Mouse (Mus musculus) erythroblast, embryonic 14.5 days (primary cell): ENCODE results near the gene Fzd9.

ENCODE experiments used
- GATA1 ChIP-seq: IDR thresholded peaks from 2 replicates; pipeline ENCODE4 v1.6.1; 2012; ENCODE audit warnings: low read length, inconsistent platforms, mixed read lengths
- TAL1 ChIP-seq: IDR thresholded peaks from 3 replicates; pipeline ENCODE4 v1.6.1; 2012; ENCODE audit warnings: low read length, inconsistent platforms, mixed read lengths

DNA sequence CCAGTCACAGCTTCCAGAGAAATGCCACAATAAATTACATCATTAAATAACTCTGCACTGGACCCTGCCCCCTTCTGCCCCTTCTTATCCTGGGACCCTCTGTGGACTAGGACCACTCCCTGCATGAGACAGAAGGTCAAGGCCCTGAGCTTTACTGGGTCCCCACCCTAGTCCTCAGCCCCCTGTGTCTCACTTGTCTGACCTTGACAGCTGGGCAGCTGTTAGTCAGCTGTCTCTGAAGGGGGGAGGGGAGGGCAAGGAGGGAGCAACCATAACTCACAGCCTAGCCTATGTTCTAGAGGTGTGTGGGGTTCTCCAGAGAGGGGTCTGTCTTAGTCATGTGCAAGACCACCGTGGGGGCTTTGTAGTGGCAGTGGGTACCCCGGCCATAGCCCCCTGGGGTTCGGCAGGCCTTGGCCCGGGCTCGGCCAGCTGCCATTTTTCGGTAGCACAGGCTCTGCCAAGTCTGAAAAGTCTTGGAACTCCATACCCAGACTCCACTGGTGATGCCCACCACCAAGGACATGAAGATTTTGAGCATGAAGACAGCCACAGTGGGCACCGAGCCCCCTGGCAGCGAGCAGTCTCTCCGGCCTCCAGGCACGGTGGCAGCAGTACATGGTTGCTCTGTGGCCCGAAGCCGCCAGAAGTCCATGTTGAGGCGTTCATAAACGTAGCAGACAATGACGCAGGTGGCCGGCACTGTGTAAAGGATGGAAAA is 1.9 kb downstream of the Fzd9 start:
- no peak for TF ChIP-seq TAL1
- no peak for TF ChIP-seq GATA1
